Mouse (Mus musculus): ENCODE measurements around the gene Gm5136. TPM values are rescaled to one million over a fixed set of nuclear protein-coding genes. Genes with fewer than 3 reads are reported as not detected.

Gm5136 gene
- polyA plus RNA-seq (2015; fragmentation: Illumina TruSeq; extraction: RNeasy Lipid Tissue Mini Kit (QIAGEN cat#74804); ENCODE audit: insufficient read depth, low replicate concordance), result not detected

DNA sequence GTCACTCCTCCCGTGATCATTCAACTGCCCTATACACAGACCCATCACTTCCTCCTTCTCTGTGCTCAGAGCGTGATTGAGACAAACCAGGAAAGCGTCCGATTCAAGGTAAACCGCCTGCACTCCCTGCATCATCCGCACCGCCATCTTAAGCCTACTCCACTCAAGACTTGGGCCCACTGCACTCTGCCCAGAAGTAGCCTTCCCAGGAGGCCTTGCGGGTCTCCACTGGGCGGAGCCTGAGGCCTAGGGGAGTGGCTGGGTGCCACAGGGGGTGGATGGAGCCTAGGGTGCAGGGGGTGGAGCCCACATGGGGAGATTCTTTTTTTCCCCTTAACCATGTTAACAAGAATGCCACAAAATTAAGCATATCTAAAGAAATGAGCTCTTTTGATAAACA, at the start of gene Gm5136:
Gm5136 (minus strand) TSS at position 215 of the 400 bp plus-strand sequence.

Measured in spleen, adult 10 weeks (tissue).